8 mouse cellular contexts compared by ENCODE assay signal in the genomic region with DNA sequence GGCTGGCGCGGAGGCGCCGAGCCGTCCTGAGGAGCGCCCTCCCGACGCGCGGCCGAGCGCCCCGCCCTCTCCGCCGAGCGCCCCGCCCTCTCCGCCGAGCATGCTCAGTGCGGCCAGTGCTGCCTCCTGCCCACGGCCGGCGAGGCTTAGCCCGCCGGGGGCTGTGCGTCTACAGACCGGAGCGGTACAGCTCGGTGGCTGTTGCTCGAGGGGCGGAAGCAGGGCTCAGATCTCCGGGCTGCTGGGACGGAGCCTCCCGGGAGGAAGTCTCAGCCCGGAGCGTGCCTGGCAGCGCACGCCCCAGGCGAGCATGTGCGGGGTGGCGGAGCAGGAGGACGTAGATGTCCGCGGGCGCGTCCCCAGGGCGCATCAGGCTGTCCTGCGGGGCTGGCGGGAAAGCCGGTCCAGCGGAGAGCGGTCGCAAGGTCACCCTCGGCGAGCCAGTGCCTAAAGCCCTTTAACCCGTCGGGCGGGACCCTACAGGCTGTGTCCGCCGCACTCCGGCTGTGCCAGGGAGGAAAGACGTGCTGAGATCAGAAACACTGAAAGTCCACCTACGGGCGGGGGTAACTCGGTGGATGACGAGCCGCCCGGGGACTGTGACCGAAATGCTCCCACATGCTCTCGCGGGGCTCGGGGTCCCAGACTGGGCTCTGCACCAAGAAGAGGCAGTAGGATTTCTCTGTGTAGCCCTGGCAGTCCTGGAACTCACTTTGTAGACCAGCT. TPM values are rescaled to one million over a fixed set of nuclear protein-coding genes. Genes with fewer than 3 reads are reported as not detected.
DNase-seq lines count a peak whose midpoint lies in the region; ATAC-seq lines count a peak whose summit lies in the region.

No protein-coding gene starts in this region.

- peak; percentile 93 for DNase-seq in ZHBTc4 (ENCODE audit: low read depth, low spot score)
- DNase-seq in cerebellum, postnatal 4 days (ENCODE audit: low spot score in 2 of 2), result peak; percentile 62 to 87
- DNase-seq in gastrocnemius, adult 18-20 months (ENCODE audit: low spot score), result peak; percentile 90
- DNase-seq in left cerebral cortex, adult 18-20 months (ENCODE audit: low spot score in 2 of 2), result peak; percentile 83 to 93
- peak; percentile 94 to 95 for DNase-seq in lung, postnatal 4 days
- peak; percentile 95 for DNase-seq in retina, postnatal 1 day
- peak; percentile 94 for DNase-seq in thymus, postnatal 4 days

- ATAC-seq in hindbrain, embryonic 16.5 days, result peak; percentile 99

- no peaks in the 10 kb centered on the region for H3K27me3 ChIP-seq in hindbrain, embryonic 16.5 days (replicated peaks; ENCODE audit: control insufficient read depth, insufficient read depth, low read length)

- H3K27ac ChIP-seq in hindbrain, embryonic 16.5 days (ENCODE audit: low read depth, low read length), result peak overlapping the region; percentile 98

- H3K4me3 ChIP-seq in hindbrain, embryonic 16.5 days (ENCODE audit: low read length), result peak overlapping the region; percentile 98

- H3K36me3 ChIP-seq in hindbrain, embryonic 16.5 days (ENCODE audit: control insufficient read depth, insufficient read depth, low read length), result no peaks in the 10 kb centered on the region

- no peaks in the 10 kb centered on the region for H3K9me3 ChIP-seq in hindbrain, embryonic 16.5 days (ENCODE audit: control insufficient read depth, low read length)

- WGBS in hindbrain, embryonic 16.5 days, result under 1% methylated on average over 59 of the region's 72 CpGs

- H3K4me2 ChIP-seq in hindbrain, embryonic 16.5 days (ENCODE audit: low read length), result peak overlapping the region; percentile 81

- peaks cover 5% of the 10 kb centered on the region; the same call in 1 of the 2 replicates for H3K4me1 ChIP-seq in hindbrain, embryonic 16.5 days (ENCODE audit: control insufficient read depth, insufficient read depth, low read depth, low read length)

- H3K9ac ChIP-seq in hindbrain, embryonic 16.5 days (ENCODE audit: low read depth, low read length), result peak overlapping the region; percentile 86

RNA-seq across cellular contexts. Expression of a gene that starts 0.5 kb away (rescaled TPM):
- 10 to 100 TPM; 35.9 to 38.6 TPM for total RNA-seq in gastrocnemius, adult 18-20 months (2021)
- 102 and 105 TPM in 2 replicates for polyA plus RNA-seq in hindbrain, embryonic 16.5 days (2015; fragmentation: Nextera tagmentation; extraction: Ambion mirVana)
- 100 to 1,000 TPM; 257 to 260 TPM for total RNA-seq in left cerebral cortex, adult 18-20 months (2021)

Comparison
In these comparisons a context has a peak if more than half of its experiments do, and no peak if none do; other contexts are left out.
1. Peak in every context shown above with its lines: DNase-seq, ATAC-seq, H3K4me3 ChIP-seq and H3K27ac ChIP-seq.
2. RNA of a gene that starts 0.5 kb away (total RNA-seq): 257 to 260 TPM in left cerebral cortex, adult 18-20 months; 35.9 to 38.6 TPM in gastrocnemius, adult 18-20 months; every median in the first group is over 4 times any median in the second.